Mouse (Mus musculus) heart, adult 8-10 months (tissue): ENCODE results near the gene Actn1. TPM values are rescaled to one million over a fixed set of nuclear protein-coding genes. Genes with fewer than 3 reads are reported as not detected.

Source experiments
- DNase-seq: peaks from one replicate; pipeline ENCODE4 v3.0.0; 2022; ENCODE audit warnings: low spot score
- total RNA-seq, 4 experiments: library from RNA; stranded (reverse); gene quantifications; 2 replicates each; pipeline ENCODE4 v1.2.4; 2022

The Actn1 gene
- total RNA-seq, 4 experiments from 2014 or later: 22.6 to 26.7 (median 26.0) TPM

DNA sequence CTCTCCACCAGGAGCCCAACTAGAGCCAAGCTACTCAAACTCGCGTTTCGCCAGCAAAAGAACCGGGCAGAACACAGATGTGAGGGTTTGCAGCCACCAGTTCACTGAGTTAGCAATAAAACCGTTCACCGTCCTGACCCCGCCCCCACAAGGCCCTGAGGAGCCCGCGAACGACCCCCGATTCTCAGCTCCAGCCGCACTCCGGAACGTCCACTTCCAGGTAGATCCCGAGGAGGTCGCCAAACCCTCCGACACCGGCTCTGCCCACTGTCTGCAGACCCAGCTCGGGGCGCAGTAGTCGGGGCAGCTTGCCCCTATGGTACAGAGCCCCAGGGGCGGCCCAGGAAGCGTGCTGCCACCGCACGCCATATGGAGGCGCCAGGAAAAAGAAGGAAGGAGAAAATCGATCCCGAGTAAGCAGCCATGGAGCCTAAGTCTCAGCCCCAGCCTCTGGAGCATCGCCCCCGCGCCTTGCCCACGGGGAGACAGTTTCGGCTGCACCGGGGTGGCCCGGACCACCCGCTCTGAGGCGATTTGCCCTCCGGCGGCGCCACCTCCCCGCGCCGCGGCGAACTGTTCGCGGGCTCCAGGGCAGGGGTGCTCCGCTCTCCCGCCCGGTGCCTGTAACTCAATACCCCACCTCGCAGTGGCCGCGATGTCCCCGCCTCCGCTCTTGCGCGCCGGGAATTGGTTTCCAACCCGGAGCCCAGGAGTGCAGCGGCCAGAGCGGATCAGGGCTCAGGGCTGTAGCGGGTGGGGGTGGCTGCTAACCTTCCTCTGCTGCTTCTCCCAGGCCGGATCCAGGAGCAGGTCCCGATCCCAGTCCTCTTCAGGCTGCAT, 735 bp downstream of the Actn1 start:
- DNase-seq: peak; percentile 61

DNA sequence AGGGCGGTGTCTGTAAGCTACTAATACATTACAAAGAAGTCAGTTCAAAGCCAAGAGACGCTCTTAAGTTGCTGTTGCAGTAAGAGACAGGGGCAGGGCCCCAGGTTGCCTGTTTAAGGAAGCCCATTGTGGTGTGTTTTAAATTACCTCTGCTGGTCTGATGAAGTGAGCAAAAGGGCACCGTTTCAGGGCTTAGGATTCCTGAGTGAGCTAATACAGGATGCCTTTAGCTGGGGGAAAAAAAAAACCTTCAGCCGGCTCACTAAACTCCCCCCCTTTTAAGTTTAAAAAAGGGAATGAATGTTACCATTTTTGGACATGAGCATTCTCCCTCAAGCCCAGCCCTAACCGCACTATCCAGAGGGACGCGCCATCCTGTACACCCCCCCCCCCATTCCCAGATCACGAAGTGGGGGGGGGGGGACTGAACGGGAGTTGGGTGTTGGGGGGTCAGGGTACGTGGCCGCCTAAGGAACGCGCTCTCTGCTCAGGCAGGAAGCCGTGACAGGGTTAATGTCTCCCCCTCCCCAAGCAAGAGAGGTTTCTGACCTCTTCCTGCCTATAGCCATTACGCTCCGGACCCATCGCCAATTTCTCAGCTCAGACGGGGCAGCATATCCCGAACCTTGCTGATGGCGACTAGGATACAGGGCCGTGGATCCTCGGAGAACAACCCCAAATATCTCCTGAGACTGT, 1.5 kb downstream of the Actn1 start:
- DNase-seq: no peak

DNA sequence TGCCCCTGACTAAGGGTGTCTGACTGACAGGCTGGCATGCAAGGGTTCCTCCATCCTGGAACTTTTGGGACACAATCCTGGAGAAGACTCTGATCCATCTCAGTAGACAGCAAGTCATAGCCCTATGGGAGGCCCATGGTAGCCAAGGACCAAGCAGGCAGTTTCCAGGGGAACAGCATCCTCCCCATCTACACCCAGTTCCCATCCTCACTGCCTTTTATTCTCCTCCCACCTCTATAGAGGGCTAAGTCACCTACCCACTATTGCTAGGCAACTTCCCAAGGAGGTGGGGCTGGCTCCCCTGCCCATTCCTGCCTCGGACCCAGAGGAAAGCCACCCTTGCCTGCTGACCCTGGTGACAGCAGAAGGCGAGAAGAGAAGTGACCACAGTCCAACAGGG, 8.2 kb downstream of the Actn1 start:
- no peak for DNase-seq

DNA sequence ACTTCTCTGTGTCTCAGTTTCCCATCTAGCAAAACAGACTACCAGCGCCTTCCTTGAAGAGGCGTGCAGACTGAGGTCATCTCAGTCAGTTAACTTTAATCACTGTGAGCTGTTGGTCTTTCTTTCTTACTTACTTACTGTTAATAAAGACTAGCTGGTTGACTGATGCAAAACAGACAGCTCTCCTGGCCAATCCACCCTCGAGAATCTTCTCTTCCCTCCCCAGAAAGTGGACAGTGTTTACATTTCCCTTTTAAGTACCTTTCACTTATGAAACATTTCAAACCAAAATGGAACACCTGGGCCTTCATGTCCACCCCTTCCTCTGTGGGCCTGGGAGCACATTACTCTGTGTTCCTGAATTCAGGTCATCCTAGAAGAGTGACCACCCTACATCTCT, 8.6 kb downstream of the Actn1 start:
- no peak for DNase-seq

DNA sequence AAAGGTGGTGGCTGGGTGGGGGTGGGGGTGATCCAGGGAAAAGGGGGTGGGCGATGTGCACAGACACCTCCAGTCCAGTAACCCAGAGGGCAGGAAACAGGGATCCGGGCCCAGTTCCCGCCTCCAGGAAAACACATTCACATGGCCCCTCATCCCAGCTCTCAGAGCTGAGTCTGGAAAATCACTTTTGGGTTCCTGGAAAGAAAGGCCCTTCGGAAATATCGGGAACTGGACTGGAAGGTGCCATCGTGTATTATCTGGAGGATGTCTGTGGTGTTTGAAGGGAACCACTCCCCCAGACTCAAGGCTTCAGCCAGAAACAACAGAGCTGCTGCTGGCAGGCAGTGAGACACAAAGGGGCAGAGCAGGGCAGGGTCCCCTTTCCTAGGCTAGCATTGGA, 10.6 kb downstream of the Actn1 start:
- DNase-seq: peak; percentile 54

DNA sequence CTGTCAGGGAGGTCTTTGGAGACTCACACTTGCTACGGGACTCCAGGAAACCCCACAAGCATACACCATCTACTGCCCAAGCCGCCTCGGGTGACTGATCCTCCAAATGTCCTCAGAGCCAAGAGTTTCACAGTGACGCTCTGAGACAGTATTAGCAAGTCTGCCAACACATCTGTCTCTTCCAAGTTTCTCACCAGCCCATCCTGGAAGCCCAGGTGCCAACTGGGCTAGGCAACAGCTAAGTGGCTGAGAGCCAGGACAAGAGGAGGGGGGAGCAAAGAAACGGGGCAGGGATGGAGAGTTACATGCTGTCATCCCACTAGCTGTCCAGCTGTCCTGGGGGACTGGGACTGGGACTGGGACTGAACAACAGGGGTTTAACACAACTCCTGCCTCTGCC, 13.1 kb downstream of the Actn1 start:
- peak; percentile 27 for DNase-seq

DNA sequence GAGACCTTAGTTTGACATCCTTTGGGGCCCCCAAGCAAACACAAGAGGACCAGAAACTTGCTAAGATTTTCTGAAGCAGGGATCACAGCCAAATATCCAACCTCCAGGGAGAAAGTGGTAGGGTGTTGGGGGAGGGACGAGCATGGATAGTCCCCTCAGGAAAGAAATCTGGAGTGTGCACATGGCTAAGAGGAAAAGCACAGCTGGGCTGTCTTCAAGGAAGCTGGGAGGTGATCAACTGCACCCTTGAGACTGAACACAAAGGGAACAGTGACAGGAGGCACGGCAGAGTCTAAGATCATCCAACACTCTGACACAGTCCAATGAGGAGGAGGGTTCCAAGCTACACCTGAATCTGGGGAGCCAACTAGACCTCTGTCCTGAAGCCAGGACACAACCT, 13.7 kb downstream of the Actn1 start:
- peak; percentile 44 for DNase-seq

DNA sequence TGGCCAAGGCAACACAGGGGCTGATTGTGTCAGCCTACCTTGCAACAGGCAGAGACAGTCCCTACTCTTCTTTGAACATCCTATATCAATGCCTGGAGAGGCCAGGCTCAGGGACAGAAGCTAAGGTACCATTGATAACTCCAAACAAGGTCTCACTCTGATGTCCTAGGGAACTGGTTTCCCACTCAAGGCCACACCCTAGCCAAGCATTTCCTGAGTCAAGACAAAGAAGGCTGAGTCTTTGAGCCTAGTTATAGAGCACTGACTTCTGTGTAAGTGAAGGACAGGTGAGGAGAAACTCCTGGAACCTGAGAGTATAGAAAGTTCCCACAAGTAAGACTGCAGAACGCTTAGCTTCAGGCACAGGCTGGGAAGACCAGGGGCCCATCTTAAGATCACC, 15.4 kb downstream of the Actn1 start:
- no peak for DNase-seq

DNA sequence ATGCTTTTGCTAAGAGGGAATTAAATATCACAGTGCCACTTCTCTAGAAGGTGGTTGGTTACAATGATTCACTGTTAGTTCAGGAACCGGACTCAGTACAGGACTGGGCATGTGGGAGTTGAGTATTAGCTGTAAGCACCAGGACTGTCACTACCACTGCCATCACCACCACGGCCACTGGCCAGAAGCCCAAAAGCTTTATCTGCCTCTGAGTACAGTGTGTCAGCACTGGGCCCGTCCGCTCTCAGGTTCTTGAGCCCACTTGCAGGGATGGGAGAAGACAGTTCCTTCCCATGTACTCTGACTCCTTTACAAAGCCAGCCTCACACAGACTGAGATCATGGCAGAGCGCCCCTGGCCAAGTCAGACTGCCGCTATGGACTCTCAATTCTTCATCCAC, 16.0 kb downstream of the Actn1 start:
- no peak for DNase-seq

DNA sequence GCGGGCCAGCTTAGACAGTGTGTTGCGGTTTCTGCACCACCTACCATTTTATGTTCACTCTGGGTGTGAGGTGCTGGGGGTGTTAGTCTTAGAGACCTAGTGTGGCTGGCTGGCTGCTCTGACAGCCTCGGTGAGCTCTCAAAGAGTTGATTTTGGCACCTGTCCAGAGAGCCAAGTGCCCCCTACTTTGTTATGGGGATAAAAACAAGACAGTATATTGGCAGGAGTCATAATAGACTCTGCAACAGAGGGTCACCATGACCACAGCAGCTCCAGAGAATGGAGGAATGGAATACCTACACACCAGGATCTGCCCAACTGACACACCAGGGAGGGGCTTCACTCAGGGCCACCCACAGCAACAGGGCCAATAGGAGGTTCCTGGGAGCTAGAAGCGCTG, 16.8 kb downstream of the Actn1 start:
- DNase-seq: no peak

DNA sequence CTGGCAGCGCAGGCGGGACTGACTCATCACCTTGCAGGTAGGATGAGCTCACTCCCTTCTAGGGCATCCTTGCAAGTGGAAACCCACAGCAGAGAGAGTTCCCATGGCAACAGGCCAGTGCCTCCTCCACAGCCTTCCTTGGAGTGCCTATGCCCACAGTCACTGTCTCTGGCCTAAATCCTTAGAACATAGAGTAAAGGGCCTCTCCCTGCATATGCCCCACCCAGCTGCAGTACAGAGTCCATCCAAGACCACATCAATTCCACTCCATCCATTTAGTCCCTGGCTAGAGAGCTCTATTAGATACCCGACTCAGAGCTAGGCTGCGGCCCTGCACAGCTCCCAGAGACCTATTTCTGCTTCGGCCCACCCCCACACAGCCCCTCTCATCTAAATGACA, 20.7 kb downstream of the Actn1 start:
- no peak for DNase-seq

DNA sequence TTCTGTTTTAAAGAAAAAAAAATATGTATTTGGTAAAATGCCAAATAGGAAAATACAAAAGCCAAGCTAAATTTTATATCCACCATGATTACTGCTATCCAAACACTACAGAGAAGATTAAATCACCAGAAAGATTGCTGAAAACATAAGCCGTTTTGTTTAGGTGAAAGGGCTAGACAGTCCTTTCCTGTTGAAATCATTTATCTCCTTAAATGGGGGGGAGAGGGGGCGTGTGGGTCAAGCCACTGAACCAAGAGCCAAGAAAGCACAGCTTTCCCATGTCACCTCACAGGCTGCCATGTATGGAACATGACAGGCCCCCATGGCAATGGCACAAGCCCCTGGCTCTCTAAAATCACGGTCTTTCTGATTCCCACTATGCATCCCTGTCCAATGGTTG, 21.6 kb downstream of the Actn1 start:
- DNase-seq: no peak

DNA sequence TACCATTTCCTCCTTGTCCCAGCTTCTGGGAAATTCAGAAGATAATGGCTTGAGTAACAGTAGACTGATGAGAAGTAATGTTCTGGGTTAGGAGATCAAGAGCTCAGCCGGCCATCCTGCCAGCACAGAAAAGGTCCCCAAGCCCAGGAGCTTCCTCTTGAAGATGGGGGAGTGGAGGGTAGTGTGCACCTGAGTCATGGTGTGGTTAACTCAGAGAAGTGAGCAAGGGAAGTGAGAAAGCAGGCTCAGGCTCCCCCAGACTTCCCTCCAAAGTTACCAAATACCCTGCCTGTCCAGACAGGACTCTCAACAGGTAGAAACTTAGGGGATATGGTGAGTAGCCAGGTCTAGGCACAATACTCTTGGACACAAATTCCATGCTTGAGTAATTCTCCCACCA, 24.9 kb downstream of the Actn1 start:
- no peak for DNase-seq

DNA sequence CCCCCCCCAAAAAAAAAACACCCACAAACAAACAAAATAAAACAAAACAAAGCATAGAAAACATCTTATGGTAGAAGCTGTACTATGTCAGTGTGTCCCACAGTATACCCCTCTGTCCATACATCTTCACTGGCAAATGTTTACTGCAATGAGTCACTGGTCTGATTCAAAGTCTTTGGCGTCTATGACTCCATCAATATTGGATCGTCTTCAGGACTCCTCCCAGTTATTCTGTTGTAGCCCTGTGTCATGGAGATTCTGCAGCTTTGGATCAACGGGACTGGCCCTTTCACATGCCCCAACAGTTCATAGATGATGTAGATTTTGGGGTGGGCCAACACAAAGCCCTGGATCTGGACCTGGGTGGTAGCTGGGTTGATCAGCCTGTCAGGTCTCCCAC, 25.9 kb downstream of the Actn1 start:
- DNase-seq: no peak

DNA sequence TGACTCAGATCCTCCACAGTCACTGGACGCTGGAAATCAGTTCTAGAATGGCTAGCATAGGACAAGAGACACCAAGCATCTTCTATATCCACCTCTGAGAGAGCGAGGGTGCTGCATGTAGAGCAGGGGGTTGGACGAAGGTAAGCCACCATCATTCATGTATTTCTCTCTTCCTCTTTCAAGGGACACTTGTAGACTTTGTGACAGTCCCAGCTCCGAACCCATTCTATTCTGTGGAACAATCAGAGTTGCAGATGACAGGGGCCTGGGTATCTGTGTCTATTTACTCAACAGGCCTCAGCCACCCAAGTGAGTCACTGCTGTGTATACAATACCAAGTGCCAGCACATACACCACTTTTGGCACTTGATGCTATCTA, 27.3 kb downstream of the Actn1 start:
- DNase-seq: no peak

DNA sequence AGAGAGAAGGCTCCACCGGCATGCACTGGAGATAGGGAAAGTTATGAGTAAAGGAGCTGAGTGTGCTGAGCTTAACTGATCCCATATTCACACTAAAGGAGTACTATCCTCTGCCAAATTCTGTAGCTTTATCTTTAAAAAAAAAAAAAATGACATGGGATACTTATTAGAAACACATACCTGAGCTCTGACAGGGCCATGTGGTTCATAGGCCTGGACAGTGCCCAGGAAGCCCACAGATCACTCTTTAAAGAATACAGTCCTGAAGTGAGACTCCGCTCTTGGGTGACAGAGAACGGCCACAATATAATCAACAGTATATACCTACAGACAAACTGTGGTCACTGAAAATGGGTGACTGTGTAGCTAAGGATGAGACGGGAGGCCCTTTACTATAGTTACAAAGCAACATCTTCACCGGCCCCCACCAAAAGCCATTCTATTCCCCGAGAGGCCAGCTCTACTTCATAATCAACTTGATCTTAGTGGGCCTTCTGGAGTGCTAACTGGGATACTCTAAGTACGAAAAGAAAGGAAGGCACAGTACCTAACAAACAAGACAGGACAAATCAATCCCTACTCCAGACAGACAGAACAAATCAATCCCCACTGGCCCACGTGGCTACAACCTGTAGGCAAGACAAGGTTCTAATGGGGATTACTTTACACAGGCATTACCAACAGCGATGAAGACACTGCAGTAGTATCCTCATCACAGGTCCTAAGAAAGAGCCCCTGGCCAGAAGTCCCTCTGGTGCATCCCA, 27.9 kb downstream of the Actn1 start:
- no peak for DNase-seq

DNA sequence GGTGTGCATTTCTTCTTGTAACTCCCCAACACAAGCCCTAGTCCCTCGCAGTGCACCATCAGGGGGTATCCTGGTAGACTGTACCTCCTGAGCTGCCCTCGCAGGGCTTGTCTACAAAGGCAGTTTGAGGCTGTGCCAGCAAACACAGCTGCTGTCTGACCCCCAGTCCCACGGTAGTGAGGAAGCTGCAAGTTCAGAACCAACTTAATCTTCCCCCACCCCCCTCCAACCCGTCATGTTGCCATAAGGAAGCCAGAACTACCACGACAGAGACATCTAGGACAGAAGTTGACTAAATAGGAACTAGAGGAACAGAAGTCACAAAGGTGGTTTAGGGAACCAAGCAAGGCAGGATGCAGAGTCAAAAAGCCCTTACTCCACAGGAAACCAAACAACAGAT, 28.9 kb downstream of the Actn1 start:
- DNase-seq: peak; percentile 21

DNA sequence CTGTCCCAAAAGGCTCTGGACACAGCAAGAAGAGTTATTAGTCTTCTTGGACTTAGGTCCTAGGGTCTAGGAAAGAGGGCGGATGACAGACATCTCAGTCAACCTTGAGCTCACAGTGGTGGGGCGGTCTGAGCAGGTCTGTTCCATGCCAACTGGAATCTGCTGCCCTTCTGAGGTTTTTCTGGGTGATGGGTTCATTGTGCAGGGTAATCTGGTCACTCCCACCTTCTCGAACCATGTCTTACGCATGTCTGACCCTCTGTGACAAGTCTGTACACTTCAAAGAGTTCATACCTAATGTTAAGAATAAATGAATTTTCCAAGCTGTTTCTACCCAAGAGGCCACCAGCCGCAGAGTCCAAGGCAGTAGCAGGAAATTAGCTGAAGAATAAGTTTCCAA, 29.3 kb downstream of the Actn1 start:
- no peak for DNase-seq

DNA sequence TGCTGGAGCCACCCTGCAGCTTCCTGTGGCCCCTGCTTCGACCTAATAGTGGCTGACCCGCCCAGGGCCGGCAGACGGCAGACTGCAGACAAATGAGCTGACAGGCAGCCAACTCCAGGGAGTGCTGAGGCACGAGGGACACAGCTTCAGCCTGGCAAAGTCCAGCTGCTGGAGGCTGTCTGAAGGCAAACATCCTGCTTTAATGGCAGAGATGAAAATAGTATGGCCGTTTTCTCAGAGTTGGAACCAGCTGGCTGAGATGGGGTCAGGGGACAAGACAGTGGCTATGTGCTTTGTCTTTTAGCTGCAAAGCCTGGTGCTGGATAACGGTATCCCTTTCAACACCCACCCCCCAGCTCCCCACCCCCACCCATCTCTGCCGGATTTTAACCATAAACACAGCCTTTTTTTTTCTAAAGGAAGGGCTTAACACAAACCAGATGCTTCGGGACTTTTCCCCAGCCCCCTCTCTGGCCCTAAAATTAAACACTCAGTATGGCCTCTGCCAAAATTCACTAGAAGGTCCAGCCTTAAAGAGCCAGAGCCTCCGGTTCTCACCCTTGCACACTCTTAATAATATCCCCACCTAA, 30.0 kb downstream of the Actn1 start:
- peak; percentile 91 for DNase-seq

DNA sequence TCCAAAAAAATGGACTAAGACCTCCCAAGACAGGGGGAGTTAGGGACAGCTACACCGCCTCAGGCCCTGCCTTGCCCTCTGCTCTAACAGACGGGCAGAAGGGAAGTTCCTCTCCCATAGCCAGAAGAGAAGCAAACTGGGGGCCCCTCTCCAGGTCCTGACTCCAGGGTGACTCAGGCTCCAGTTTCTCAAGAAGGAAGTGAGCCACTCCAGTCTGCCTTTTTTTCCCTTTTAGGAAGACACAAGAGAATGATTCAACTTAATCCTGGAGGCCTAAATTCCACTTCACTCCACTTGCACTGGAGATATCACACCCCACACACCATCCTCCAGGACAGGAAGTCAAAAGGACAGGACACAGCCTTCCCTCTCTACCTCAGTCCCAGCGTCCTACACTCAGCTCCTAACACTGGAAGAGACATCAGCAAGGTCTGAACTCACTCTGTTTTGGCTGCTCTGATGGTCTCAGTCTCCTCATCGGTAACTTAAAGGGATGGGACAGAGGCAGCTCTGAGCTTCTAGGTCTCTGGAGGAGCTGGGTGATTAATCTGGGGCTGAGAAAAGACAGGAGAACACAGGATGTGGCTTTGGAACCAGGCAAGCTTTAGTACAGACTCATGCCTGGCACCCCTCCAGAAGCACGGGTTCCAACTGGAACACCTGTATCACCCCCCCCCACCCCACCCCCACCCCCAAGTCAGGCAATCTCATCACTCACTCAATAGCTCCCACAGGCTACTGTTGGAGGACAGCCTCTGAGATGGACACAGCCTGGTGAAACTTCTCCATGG, 31.0 kb downstream of the Actn1 start:
- no peak for DNase-seq

DNA sequence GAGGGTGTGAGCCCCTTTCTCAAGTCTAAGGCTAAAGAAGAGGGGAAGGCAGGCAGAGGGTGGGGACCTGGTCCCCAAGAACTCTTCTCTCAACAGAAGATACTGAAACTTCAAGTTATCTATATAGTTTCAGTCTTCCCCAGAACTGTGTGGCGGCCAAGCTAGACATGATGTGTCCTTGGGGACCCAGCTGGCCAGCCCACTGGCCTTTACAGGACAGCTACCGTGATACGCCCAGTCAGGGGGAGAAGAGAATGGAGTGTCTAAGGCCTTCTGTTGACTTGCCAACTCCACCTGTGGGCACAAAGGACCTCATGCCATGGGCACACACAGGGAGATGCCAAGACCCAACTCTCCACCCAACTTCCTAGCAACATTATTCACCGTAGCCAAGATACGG, 31.8 kb downstream of the Actn1 start:
- DNase-seq: no peak
